Mouse (Mus musculus): ENCODE results near the gene Med11.

DNA sequence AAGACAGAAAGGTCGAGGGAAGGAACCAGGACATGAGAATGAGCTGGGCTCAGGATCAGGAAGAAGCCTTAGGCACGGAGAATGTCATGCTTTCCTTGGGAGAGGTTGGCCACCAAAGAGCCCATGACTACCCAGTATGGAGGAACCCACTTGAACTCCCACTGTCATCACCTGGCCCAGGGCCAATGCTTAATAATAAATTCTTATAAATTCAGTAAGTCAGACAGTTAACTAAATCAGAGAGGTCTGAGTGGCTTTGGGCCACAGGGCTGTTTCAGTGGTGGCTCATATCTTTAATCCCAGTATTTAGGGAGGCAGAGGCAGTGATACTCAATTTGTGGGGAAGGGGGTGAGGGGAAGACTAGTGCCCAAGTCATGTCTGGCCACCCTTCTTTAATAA lies 793 bp upstream of the Med11 start:
- TF ChIP-seq USF1 (IDR thresholded peaks at IDR 0.05; ENCODE audit: low read depth) (no peak), MYOD1 (IDR thresholded peaks at IDR 0.05; ENCODE audit: control insufficient read depth in 1 of 3, insufficient read length in 2 of 3, low read depth in 2 of 3) (no peak), TCF12 (IDR thresholded peaks at IDR 0.05; ENCODE audit: insufficient read depth, poor library complexity, severe bottlenecking) (no peak), MAX (IDR thresholded peaks at IDR 0.05; ENCODE audit: low read depth) (no peak), CEBPB (IDR thresholded peaks at IDR 0.05; ENCODE audit: insufficient read depth, poor library complexity, severe bottlenecking) (no peak), POLR2A (IDR thresholded peaks at IDR 0.05; ENCODE audit: insufficient read length, low read depth) (no peak)
